Mouse (Mus musculus) G1E (cell line): ENCODE measurements around the gene Tbk1. TPM values are rescaled to one million over a fixed set of nuclear protein-coding genes. Genes with fewer than 3 reads are reported as not detected.
A peak's percentile ranks its signal among the peaks of the same experiment; 100 is the strongest.

Source experiments
- ATAC-seq: 2 replicates; pipeline ENCODE4 v1.8.0; 2016; ENCODE audit warnings: mild to moderate bottlenecking; ENCODE audit not compliant: insufficient number of reproducible peaks, poor library complexity, low FRiP score, severe bottlenecking; ENCODE audit errors: extremely low read depth
- DNase-seq: peaks from one replicate; pipeline ENCODE4 v3.0.0; 2012; ENCODE audit warnings: low spot score
- H3K27me3 ChIP-seq: 2 replicates; pipeline ENCODE4 v1.6.1; 2012; ENCODE audit warnings: mild to moderate bottlenecking, low read length, inconsistent platforms; ENCODE audit not compliant: insufficient read depth
- H3K36me3 ChIP-seq: replicated peaks from 2 replicates; pipeline ENCODE3; 2012; ENCODE audit warnings: mild to moderate bottlenecking, inconsistent platforms
- H3K4me1 ChIP-seq: 2 replicates; pipeline ENCODE4 v1.6.1; 2012; ENCODE audit warnings: low read depth, low read length, inconsistent platforms, mixed read lengths; ENCODE audit not compliant: insufficient read depth
- H3K4me3 ChIP-seq: 2 replicates; pipeline ENCODE4 v1.5.1; 2012; ENCODE audit warnings: low read depth, mild to moderate bottlenecking, inconsistent platforms, low read length, moderate library complexity, mixed read lengths
- H3K9me3 ChIP-seq: replicated peaks from 2 replicates; pipeline ENCODE4 v1.6.1; 2012; ENCODE audit warnings: inconsistent platforms
- CTCF ChIP-seq: IDR thresholded peaks from 2 replicates; pipeline ENCODE4 v1.5.1; 2012; ENCODE audit warnings: low read depth, low read length, inconsistent platforms, mixed read lengths
- GATA1 ChIP-seq: IDR thresholded peaks from 2 replicates; pipeline ENCODE4 v1.6.1; 2012; ENCODE audit warnings: borderline replicate concordance, low read length, inconsistent platforms, mixed read lengths
- GATA2 ChIP-seq: IDR thresholded peaks from 2 replicates; pipeline ENCODE4 v1.6.1; 2012; ENCODE audit warnings: low read depth, low read length, inconsistent platforms, borderline replicate concordance
- POLR2AphosphoS5 ChIP-seq: IDR thresholded peaks from 2 replicates; pipeline ENCODE4 v1.6.1; 2012; ENCODE audit warnings: low read depth, low read length, inconsistent platforms; ENCODE audit not compliant: insufficient replicate concordance
- TAL1 ChIP-seq: conservative IDR thresholded peaks from 2 replicates; pipeline ENCODE4 v1.6.1; 2012; ENCODE audit warnings: low read depth, low read length, inconsistent platforms, mixed read lengths
- polyA plus RNA-seq: library from polyadenylated mRNA; stranded (reverse); fragments of >175 nt; gene quantifications from 2 replicates; pipeline ENCODE4 v1.2.3, GENCODE M21; 2012
- total RNA-seq, 2 experiments: library from RNA; stranded (forward) in 1 of 2; stranded (reverse) in 1 of 2; fragments of 200-1000 nt in 1 of 2; fragments of >200 nt in 1 of 2; fragmentation: Nextera tagmentation in 1 of 2; gene quantifications; 2 replicates each; pipeline ENCODE4 v1.2.3; 2014 to 2017

The Tbk1 gene
- total RNA-seq (2014; fragmentation: Nextera tagmentation): 79.4 and 96.3 TPM in 2 replicates
- 98.3 and 107 TPM in 2 replicates for total RNA-seq (2017)
- polyA plus RNA-seq: 4.1 and 6.8 TPM in 2 replicates

GRCm38 (mm10) chr10:121586675-121587370 lies at the start of gene Tbk1:
Tbk1 (minus strand) TSS chr10:121586787.
- no peaks in the 10 kb centered on the region for H3K9me3 ChIP-seq
- H3K36me3 ChIP-seq: peaks cover 57% of the 10 kb centered on the region
- ATAC-seq (peak; percentile 36), DNase-seq (peak; percentile 95)
- TF ChIP-seq GATA1: no peak
- TF ChIP-seq GATA2: no peak
- no peak for TF ChIP-seq POLR2AphosphoS5
- no peak for TF ChIP-seq TAL1
- TF ChIP-seq CTCF: no peak
- H3K4me1 ChIP-seq: peaks cover 50% of the 10 kb centered on the region
- peak within 1 kb of the TSS; percentile 85 for H3K4me3 ChIP-seq
- H3K27me3 ChIP-seq: no peaks in the 10 kb centered on the region

GRCm38 (mm10) chr10:121636276-121636675 lies 49.7 kb upstream of the Tbk1 start:
- Histone ChIP-seq H3K4me3 (no peak overlapping the region), H3K36me3 (no peaks in the 10 kb centered on the region), H3K9me3 (no peaks in the 10 kb centered on the region), H3K4me1 (no peaks in the 10 kb centered on the region; the same call in 1 of the 2 replicates), H3K27me3 (no peaks in the 10 kb centered on the region)
- ATAC-seq (no peak), DNase-seq (no peak)
- TF ChIP-seq GATA1 (no peak), POLR2AphosphoS5 (no peak), CTCF (no peak), TAL1 (no peak), GATA2 (no peak)

GRCm38 (mm10) chr10:121634159-121634558 lies 47.6 kb upstream of the Tbk1 start:
- Histone ChIP-seq H3K9me3 (no peaks in the 10 kb centered on the region), H3K36me3 (no peaks in the 10 kb centered on the region), H3K27me3 (no peaks in the 10 kb centered on the region), H3K4me3 (no peak overlapping the region), H3K4me1 (peaks cover 5% of the 10 kb centered on the region)
- ATAC-seq: no peak
- TF ChIP-seq POLR2AphosphoS5 (no peak), GATA1 (no peak), CTCF (no peak), TAL1 (no peak), GATA2 (no peak)
- DNase-seq: no peak

- ATAC-seq (no peak), DNase-seq (no peak)
- TF ChIP-seq GATA2: no peak
- no peak for TF ChIP-seq CTCF
- no peak for TF ChIP-seq POLR2AphosphoS5
- TF ChIP-seq TAL1: no peak
- TF ChIP-seq GATA1: no peak
- H3K4me1 ChIP-seq: peaks cover 38% of the 10 kb centered on the region
- H3K9me3 ChIP-seq: no peaks in the 10 kb centered on the region
- peak overlapping the region; percentile 94 for H3K4me3 ChIP-seq
- H3K27me3 ChIP-seq: no peaks in the 10 kb centered on the region
- peaks cover 8% of the 10 kb centered on the region for H3K36me3 ChIP-seq
These were observed 42.0 kb upstream of the Tbk1 start for GRCm38 (mm10) chr10:121628561-121629040.

GRCm38 (mm10) chr10:121627216-121627852 lies 40.7 kb upstream of the Tbk1 start:
- no peaks in the 10 kb centered on the region for H3K27me3 ChIP-seq

GRCm38 (mm10) chr10:121626186-121626882 lies 39.7 kb upstream of the Tbk1 start, which contains the start of gene Xpot:
Xpot (minus strand) TSS chr10:121626332.
- TF ChIP-seq POLR2AphosphoS5 (no peak), TAL1 (no peak), GATA1 (no peak)
- peak; percentile 72 for DNase-seq
- Histone ChIP-seq H3K4me1 (peaks cover 40% of the 10 kb centered on the region), H3K36me3 (peaks cover 30% of the 10 kb centered on the region), H3K27me3 (no peaks in the 10 kb centered on the region), H3K4me3 (peak within 1 kb of the TSS; percentile 94), H3K9me3 (no peaks in the 10 kb centered on the region)
- peak; percentile 86 for ATAC-seq

More at GRCm38 (mm10) chr10:121627216-121627852, 40.7 kb upstream of the Tbk1 start:
- ATAC-seq (no peak), DNase-seq (no peak)
- Histone ChIP-seq H3K4me3 (peak overlapping the region; percentile 94), H3K9me3 (no peaks in the 10 kb centered on the region), H3K36me3 (peaks cover 20% of the 10 kb centered on the region), H3K4me1 (peaks cover 40% of the 10 kb centered on the region)
- no peak for TF ChIP-seq GATA2
- TF ChIP-seq CTCF: no peak
- no peak for TF ChIP-seq GATA1
- TF ChIP-seq POLR2AphosphoS5: no peak; the same call in 1 of the 2 replicates
- TF ChIP-seq TAL1: no peak
